Mouse (Mus musculus) CH12.LX (cell line): ENCODE data around the gene Amz2. TPM values are rescaled to one million over a fixed set of nuclear protein-coding genes. Genes with fewer than 3 reads are reported as not detected.

ENCODE experiments used
- DNase-seq: peaks from one replicate; pipeline ENCODE4 v3.0.0-alpha.2; 2013; ENCODE audit errors: extremely low read depth
- H3K27ac ChIP-seq: 2 replicates; pipeline ENCODE4 v1.5.1; 2012; ENCODE audit warnings: low read depth, mild to moderate bottlenecking, control low read depth, moderate library complexity; ENCODE audit not compliant: insufficient read depth
- H3K27me3 ChIP-seq: replicated peaks from 2 replicates; pipeline ENCODE3; 2012; ENCODE audit warnings: inconsistent platforms
- H3K36me3 ChIP-seq, 2 experiments: replicated peaks in 1 of 2; 2 replicates each; pipeline versions ENCODE3 to v1.6.1; 2012; ENCODE audit warnings: inconsistent platforms in 1 of 2, low read length in 1 of 2, mild to moderate bottlenecking in 1 of 2, mixed read lengths in 1 of 2, moderate library complexity in 1 of 2; ENCODE audit not compliant: control insufficient read depth in 1 of 2, insufficient read depth in 1 of 2
- H3K4me1 ChIP-seq, 2 experiments: 2 replicates each; pipeline ENCODE4 v1.6.1; 2012; ENCODE audit warnings: inconsistent platforms in 1 of 2, moderate library complexity in 1 of 2; ENCODE audit not compliant: insufficient read depth in 2 of 2, control insufficient read depth in 1 of 2
- H3K4me2 ChIP-seq: 2 replicates; pipeline ENCODE4 v1.6.1; 2012; ENCODE audit warnings: low read depth, mild to moderate bottlenecking, control low read depth; ENCODE audit not compliant: poor library complexity, insufficient read depth, severe bottlenecking
- H3K4me3 ChIP-seq, 3 experiments: fragments of 150-350 bp in 1 of 3; sonication (generic) in 1 of 3; replicated peaks in 1 of 3; 2 replicates each; pipeline versions ENCODE3 to v1.5.1; 2011 to 2012; ENCODE audit warnings: low read depth in 2 of 3, low read length in 2 of 3, mild to moderate bottlenecking in 2 of 3, moderate library complexity in 2 of 3, control low read depth in 1 of 3, improper control_type of control experiment in 1 of 3, inconsistent platforms in 1 of 3, mixed read lengths in 1 of 3; ENCODE audit not compliant: poor library complexity in 1 of 3
- H3K79me2 ChIP-seq: replicated peaks from 2 replicates; pipeline ENCODE4 v1.6.1; 2012; ENCODE audit warnings: mild to moderate bottlenecking, moderate library complexity; ENCODE audit not compliant: control insufficient read depth, poor library complexity, insufficient read depth, severe bottlenecking; ENCODE audit errors: extremely low read depth
- H3K9ac ChIP-seq: 2 replicates; pipeline ENCODE4 v1.6.1; 2012; ENCODE audit warnings: low read depth, mild to moderate bottlenecking, control low read depth, moderate library complexity; ENCODE audit not compliant: insufficient read depth
- H3K9me3 ChIP-seq: replicated peaks from 2 replicates; pipeline ENCODE3; 2012; ENCODE audit warnings: low read length, inconsistent platforms, mixed read lengths
- BHLHE40 ChIP-seq: IDR thresholded peaks from 2 replicates; pipeline ENCODE4 v1.6.1; 2011; ENCODE audit warnings: mild to moderate bottlenecking, low read depth, low read length, improper control_type of control experiment
- CHD1 ChIP-seq: IDR thresholded peaks from 2 replicates; pipeline ENCODE4 v1.6.1; 2012; ENCODE audit warnings: low read depth, low read length, improper control_type of control experiment, inconsistent platforms
- CHD2 ChIP-seq: IDR thresholded peaks from 2 replicates; pipeline ENCODE4 v1.6.1; 2011; ENCODE audit warnings: low read length, improper control_type of control experiment
- ELF1 ChIP-seq: IDR thresholded peaks from 2 replicates; pipeline ENCODE4 v1.6.1; 2014; ENCODE audit warnings: low read depth, mild to moderate bottlenecking, inconsistent platforms, low read length, improper control_type of control experiment
- EP300 ChIP-seq: IDR thresholded peaks from 2 replicates; pipeline ENCODE4 v1.6.1; 2011; ENCODE audit warnings: low read length, improper control_type of control experiment
- GABPA ChIP-seq: IDR thresholded peaks from 2 replicates; pipeline ENCODE4 v1.6.1; 2012; ENCODE audit warnings: low read depth, low read length, improper control_type of control experiment, inconsistent platforms; ENCODE audit not compliant: insufficient replicate concordance
- HCFC1 ChIP-seq: IDR thresholded peaks from 2 replicates; pipeline ENCODE4 v1.6.1; 2012; ENCODE audit warnings: low read depth, mild to moderate bottlenecking, inconsistent platforms, low read length, improper control_type of control experiment
- JUN ChIP-seq: IDR thresholded peaks from 2 replicates; pipeline ENCODE4 v1.6.1; 2011; ENCODE audit warnings: low read depth, mild to moderate bottlenecking, low read length, improper control_type of control experiment, moderate library complexity; ENCODE audit not compliant: insufficient read depth
- JUND ChIP-seq: conservative IDR thresholded peaks from 2 replicates; pipeline ENCODE4 v1.6.1; 2011; ENCODE audit warnings: low read depth, low read length, improper control_type of control experiment
- KAT2A ChIP-seq: IDR thresholded peaks from 2 replicates; pipeline ENCODE4 v1.6.1; 2012; ENCODE audit warnings: low read length, improper control_type of control experiment, inconsistent platforms; ENCODE audit not compliant: insufficient replicate concordance
- MAX ChIP-seq: IDR thresholded peaks from 2 replicates; pipeline ENCODE4 v1.6.1; 2011; ENCODE audit warnings: low read length, improper control_type of control experiment
- MEF2A ChIP-seq: IDR thresholded peaks from 2 replicates; pipeline ENCODE4 v1.6.1; 2014; ENCODE audit warnings: low read depth, mild to moderate bottlenecking, inconsistent platforms, low read length, improper control_type of control experiment, borderline replicate concordance
- MXI1 ChIP-seq: IDR thresholded peaks from 2 replicates; pipeline ENCODE4 v1.6.1; 2011; ENCODE audit warnings: mild to moderate bottlenecking, low read depth, low read length, improper control_type of control experiment
- NELFE ChIP-seq: IDR thresholded peaks from 2 replicates; pipeline ENCODE4 v1.6.1; 2011; ENCODE audit warnings: low read depth, low read length, improper control_type of control experiment
- NRF1 ChIP-seq: IDR thresholded peaks from 2 replicates; pipeline ENCODE4 v1.6.1; 2014; ENCODE audit warnings: low read depth, mild to moderate bottlenecking, inconsistent platforms, low read length, improper control_type of control experiment, moderate library complexity
- PAX5 ChIP-seq: IDR thresholded peaks from 2 replicates; pipeline ENCODE4 v1.6.1; 2012; ENCODE audit warnings: low read length, inconsistent platforms, mixed read lengths
- POLR2AphosphoS2 ChIP-seq: IDR thresholded peaks from 2 replicates; pipeline ENCODE4 v1.6.1; 2011; ENCODE audit warnings: low read depth, low read length, improper control_type of control experiment
- RAD21 ChIP-seq: IDR thresholded peaks from 2 replicates; pipeline ENCODE4 v1.6.1; 2011; ENCODE audit warnings: low read depth, mild to moderate bottlenecking, low read length, improper control_type of control experiment, moderate library complexity
- RCOR1 ChIP-seq: conservative IDR thresholded peaks from 2 replicates; pipeline ENCODE4 v1.6.1; 2012; ENCODE audit warnings: low read depth, mild to moderate bottlenecking, inconsistent platforms, low read length, improper control_type of control experiment
- SIN3A ChIP-seq: IDR thresholded peaks from 2 replicates; pipeline ENCODE4 v1.6.1; 2012; ENCODE audit warnings: low read length, improper control_type of control experiment, inconsistent platforms
- SMC3 ChIP-seq: IDR thresholded peaks from 2 replicates; pipeline ENCODE4 v1.6.1; 2011; ENCODE audit warnings: low read depth, low read length, improper control_type of control experiment
- TCF12 ChIP-seq: IDR thresholded peaks from 2 replicates; pipeline ENCODE4 v1.6.1; 2014; ENCODE audit warnings: low read depth, mild to moderate bottlenecking, inconsistent platforms, low read length, improper control_type of control experiment
- UBTF ChIP-seq: IDR thresholded peaks from 2 replicates; pipeline ENCODE4 v1.6.1; 2012; ENCODE audit warnings: low read depth, mild to moderate bottlenecking, inconsistent platforms, low read length, improper control_type of control experiment, moderate library complexity
- USF1 ChIP-seq: IDR thresholded peaks from 2 replicates; pipeline ENCODE4 v1.6.1; 2014; ENCODE audit warnings: low read depth, mild to moderate bottlenecking, inconsistent platforms, low read length, improper control_type of control experiment
- USF2 ChIP-seq: conservative IDR thresholded peaks from 2 replicates; pipeline ENCODE4 v1.6.1; 2011; ENCODE audit warnings: low read depth, low read length, improper control_type of control experiment
- ZKSCAN1 ChIP-seq: IDR thresholded peaks from 2 replicates; pipeline ENCODE4 v1.6.1; 2012; ENCODE audit warnings: low read depth, inconsistent platforms, low read length, improper control_type of control experiment, borderline replicate concordance
- ZMIZ1 ChIP-seq: IDR thresholded peaks from 2 replicates; pipeline ENCODE4 v1.6.1; 2012; ENCODE audit warnings: low read depth, mild to moderate bottlenecking, inconsistent platforms, low read length, improper control_type of control experiment
- ZNF384 ChIP-seq: IDR thresholded peaks from 2 replicates; pipeline ENCODE4 v1.6.1; 2012; ENCODE audit warnings: low read depth, low read length, improper control_type of control experiment, inconsistent platforms
- dilution Hi-C: fragments of 300-500 bp; cut with MboI; formaldehyde crosslinking; loops from 2 replicates; pipeline ENCODE4 v1.14.3; 2020; ENCODE audit warnings: low sequenced_read_pairs; ENCODE audit not compliant: extremely low pct_unique_long_range_greater_than_20kb, extremely low pct_ligation_motif_present
- in situ Hi-C: fragments of 300-500 bp; cut with MboI; formaldehyde crosslinking; loops from 3 replicates; pipeline ENCODE4 v1.14.3; 2019; ENCODE audit warnings: low sequenced_read_pairs, low pct_ligation_motif_present, low pct_unique_long_range_greater_than_20kb, mixed read lengths
- polyA plus RNA-seq: library from polyadenylated mRNA; unstranded; fragments of >175 nt; gene quantifications from 2 replicates; pipeline ENCODE4 v1.2.1, GENCODE M21; 2012; ENCODE audit warnings: low read depth; ENCODE audit not compliant: insufficient read length
- total RNA-seq, 2 experiments: library from RNA; depleted of rRNA; stranded (reverse); fragments of 300-350 nt in 1 of 2; fragments of >200 nt in 1 of 2; gene quantifications; 2 replicates each; pipeline ENCODE4 v1.2.3; 2012 to 2014

Gene Amz2
- total and polyA plus RNA-seq, 3 experiments, result 22.3 to 23.7 (median 23.3) TPM

DNA sequence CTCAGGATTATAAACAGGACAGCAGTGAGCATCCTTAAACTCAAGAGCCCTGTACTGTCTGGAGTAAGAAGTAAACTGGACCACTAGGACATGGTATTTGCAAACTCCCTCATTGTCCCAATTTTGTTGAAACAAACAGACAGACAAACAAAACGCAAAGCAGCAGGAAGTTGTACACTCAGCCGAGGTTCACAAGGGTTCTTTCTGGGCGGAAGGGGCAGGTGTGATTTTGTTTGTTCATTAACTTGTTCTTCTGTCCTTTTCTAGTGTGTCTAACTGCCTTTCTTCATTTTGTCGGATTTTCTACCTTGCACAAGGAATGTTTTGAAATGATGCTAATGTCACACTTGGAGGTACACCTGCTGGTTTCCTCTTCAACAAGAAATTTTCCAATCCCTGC is 6.3 kb upstream of the Amz2 start:
- H3K27ac ChIP-seq, result peak overlapping the region; percentile 77; the same call in 1 of the 2 replicates

DNA sequence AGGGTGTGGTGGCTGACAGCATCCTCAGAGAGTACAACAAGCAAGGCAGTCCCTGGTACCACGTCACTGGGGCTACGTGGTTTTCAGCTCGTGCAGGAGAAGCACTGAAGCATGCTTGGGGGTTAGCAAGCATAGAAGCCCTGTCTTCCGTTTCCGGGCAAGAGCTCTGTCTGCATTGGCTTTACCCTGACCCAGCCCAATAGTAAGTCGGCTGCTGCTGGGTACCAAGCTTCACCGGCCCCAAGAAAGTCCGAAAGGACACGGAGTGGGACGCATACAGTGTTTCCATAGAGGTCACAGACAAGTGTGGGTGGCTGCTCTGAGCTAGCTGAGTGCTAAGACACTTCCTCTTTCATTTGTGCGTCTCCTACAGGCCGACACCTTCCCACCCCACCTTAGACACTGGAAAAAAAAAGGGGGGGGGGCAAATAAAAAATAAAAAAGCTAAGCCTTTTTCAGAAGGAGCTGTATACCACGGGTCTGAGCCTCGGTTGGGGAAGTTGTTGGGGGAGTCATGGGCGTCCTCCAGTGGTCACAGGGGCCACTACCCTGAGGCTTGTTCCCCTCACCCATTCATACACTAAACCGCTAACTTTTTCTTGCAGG is 5.7 kb upstream of the Amz2 start:
- peak; percentile 95 for DNase-seq
- H3K27me3 ChIP-seq, result no peaks in the 10 kb centered on the region
- peak overlapping the region; percentile 24; the same call in 1 of the 2 replicates for H3K9ac ChIP-seq
- no peaks in the 10 kb centered on the region for H3K79me2 ChIP-seq
- H3K4me3 ChIP-seq, result peak overlapping the region; percentile 29 to 50 (median 48)
- dilution Hi-C loops, result no loop called here
- H3K4me1 ChIP-seq, result peaks cover 17 to 52% of the 10 kb centered on the region in 2 experiments
- in situ Hi-C loops, result no loop called here
- H3K9me3 ChIP-seq, result peaks cover 9% of the 10 kb centered on the region
- H3K4me2 ChIP-seq, result peak overlapping the region; percentile 67
- no peaks in the 10 kb centered on the region for H3K36me3 ChIP-seq
- peak overlapping the region; percentile 77 for H3K27ac ChIP-seq
- TF ChIP-seq EP300 (peak; percentile 63), NELFE (peak; percentile 75), USF2 (0 out of 2 replicates have a peak, but pooled peaks have one; percentile 12), ZMIZ1 (0 out of 2 replicates have a peak, but pooled peaks have one; percentile 40), ZKSCAN1 (no peak), ELF1 (peak; percentile 84), JUND (no peak), UBTF (no peak), JUN (no peak), RAD21 (peak; percentile 60), SMC3 (peak; percentile 66), USF1 (no peak), CHD1 (no peak; the same call in 1 of the 2 replicates), MEF2A (peak; percentile 53), RCOR1 (peak; percentile 82; the same call in 1 of the 2 replicates), CHD2 (no peak; the same call in 1 of the 2 replicates), GABPA (no peak), KAT2A (no peak), MXI1 (peak; percentile 79; the same call in 1 of the 2 replicates), PAX5 (no peak), MAX (peak; percentile 89), HCFC1 (peak; percentile 65), NRF1 (no peak), BHLHE40 (peak; percentile 98), POLR2AphosphoS2 (no peak), ZNF384 (peak; percentile 88)

More for the DNA sequence above, 6.3 kb upstream of the Amz2 start:
- DNase-seq, result no peak
- in situ Hi-C loops (no loop called here), dilution Hi-C loops (no loop called here)
- Histone ChIP-seq H3K9me3 (peaks cover 9% of the 10 kb centered on the region), H3K36me3 (no peaks in the 10 kb centered on the region), H3K4me2 (peak overlapping the region; percentile 67), H3K27me3 (no peaks in the 10 kb centered on the region), H3K79me2 (no peaks in the 10 kb centered on the region), H3K4me3 (peak overlapping the region; percentile 29 to 50 (median 48)), H3K9ac (no peak overlapping the region), H3K4me1 (peaks cover 16 to 51% of the 10 kb centered on the region in 2 experiments)
- TF ChIP-seq KAT2A (no peak), TCF12 (no peak), MXI1 (no peak), USF1 (no peak), GABPA (no peak), BHLHE40 (no peak), SIN3A (no peak), EP300 (no peak), JUND (no peak), CHD1 (no peak), USF2 (no peak), CHD2 (no peak), PAX5 (no peak), ZMIZ1 (no peak), RAD21 (no peak)
